Mouse (Mus musculus): ENCODE measurements around the gene Pspn.
A peak's percentile ranks its signal among the peaks of the same experiment; 100 is the strongest.

Pspn gene

GRCm38 (mm10) chr17:56958667-56959066 is 41.2 kb downstream of the Pspn start:
- DNase-seq, result no peak

- DNase-seq, result no peak
Observed at GRCm38 (mm10) chr17:56957763-56958429, 41.9 kb downstream of the Pspn start.

DNA sequence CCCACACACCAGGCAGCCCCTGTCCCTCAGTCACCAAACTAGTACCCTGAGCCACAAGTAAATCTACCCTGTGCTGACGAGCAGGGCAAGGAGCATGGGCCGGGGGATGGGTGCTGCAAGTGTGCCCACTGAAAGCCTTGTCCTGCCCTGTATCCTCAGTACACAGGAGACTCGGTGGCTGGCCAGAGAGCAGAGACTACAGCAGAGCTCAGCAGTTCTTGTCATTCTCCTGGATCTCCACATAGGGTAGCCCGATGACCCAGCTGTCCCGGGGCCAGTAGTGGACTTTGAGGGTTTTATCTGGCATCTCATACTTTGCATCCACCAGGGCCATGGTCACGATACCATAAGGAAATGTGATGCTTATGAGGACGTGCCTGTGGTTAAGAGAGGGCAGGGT is 44.9 kb downstream of the Pspn start:
- DNase-seq, result no peak

DNA sequence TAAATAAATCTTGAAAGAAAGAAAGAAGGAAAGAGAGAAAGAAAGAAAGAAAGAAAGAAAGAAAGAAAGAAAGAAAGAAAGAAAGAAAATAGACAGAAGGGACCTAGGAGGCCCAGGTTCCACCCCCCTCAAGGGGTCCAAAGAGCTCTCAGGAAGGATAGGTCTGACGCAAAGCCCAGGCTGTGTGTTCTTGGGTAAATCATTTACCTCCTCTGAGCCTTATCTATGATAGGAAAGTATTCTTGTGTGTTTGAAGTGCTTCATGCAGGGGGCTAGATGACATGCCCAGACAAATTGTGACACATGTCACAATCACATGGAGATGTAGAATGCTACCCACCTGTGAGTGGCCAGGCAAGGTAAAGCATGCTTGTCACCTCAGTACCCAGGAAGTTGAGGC is 47.2 kb downstream of the Pspn start:
- no peak for DNase-seq

GRCm38 (mm10) chr17:56950915-56951314 is 48.9 kb downstream of the Pspn start:
- peak; percentile 45 for DNase-seq

All from kidney, postnatal 14 days (tissue).